Mouse (Mus musculus): ENCODE results near the gene Kcnab1. TPM values are rescaled to one million over a fixed set of nuclear protein-coding genes. Genes with fewer than 3 reads are reported as not detected.

Gene Kcnab1
- total RNA-seq, 2 experiments from 2014 or later: 0.21 TPM; not detected in 1

GRCm38 (mm10) chr3:65203361-65204117 is 94.4 kb downstream of the Kcnab1 start:
- ATAC-seq (replicated peaks; ENCODE audit: poor library complexity, severe bottlenecking): peak; percentile 85

- ATAC-seq (replicated peaks; ENCODE audit: poor library complexity, severe bottlenecking): no peak
These were observed 95.3 kb downstream of the Kcnab1 start for GRCm38 (mm10) chr3:65204356-65205075.

GRCm38 (mm10) chr3:65205539-65206020 is 96.4 kb downstream of the Kcnab1 start:
- ATAC-seq (replicated peaks; ENCODE audit: poor library complexity, severe bottlenecking): no peak

GRCm38 (mm10) chr3:65213725-65214124 is 104.5 kb downstream of the Kcnab1 start:
- no peak for ATAC-seq (replicated peaks; ENCODE audit: poor library complexity, severe bottlenecking)

GRCm38 (mm10) chr3:65214635-65215034 is 105.5 kb downstream of the Kcnab1 start:
- ATAC-seq (replicated peaks; ENCODE audit: poor library complexity, severe bottlenecking): no peak

GRCm38 (mm10) chr3:65217673-65218579 is 108.7 kb downstream of the Kcnab1 start:
- ATAC-seq (replicated peaks; ENCODE audit: poor library complexity, severe bottlenecking): no peak

- no peak for ATAC-seq (replicated peaks; ENCODE audit: poor library complexity, severe bottlenecking)
These were observed 111.1 kb downstream of the Kcnab1 start for GRCm38 (mm10) chr3:65220287-65220686.

GRCm38 (mm10) chr3:65223635-65224034 is 114.5 kb downstream of the Kcnab1 start:
- ATAC-seq (replicated peaks; ENCODE audit: poor library complexity, severe bottlenecking): no peak

- ATAC-seq (replicated peaks; ENCODE audit: poor library complexity, severe bottlenecking): no peak
These were observed 121.8 kb downstream of the Kcnab1 start for GRCm38 (mm10) chr3:65230978-65231377.

GRCm38 (mm10) chr3:65231419-65232090 is 122.4 kb downstream of the Kcnab1 start:
- ATAC-seq (replicated peaks; ENCODE audit: poor library complexity, severe bottlenecking): no peak

GRCm38 (mm10) chr3:65249023-65249422 is 139.8 kb downstream of the Kcnab1 start:
- no peak for ATAC-seq (replicated peaks; ENCODE audit: poor library complexity, severe bottlenecking)

GRCm38 (mm10) chr3:65260521-65260920 is 151.3 kb downstream of the Kcnab1 start:
- ATAC-seq (replicated peaks; ENCODE audit: poor library complexity, severe bottlenecking): no peak

GRCm38 (mm10) chr3:65262506-65263422 is 153.6 kb downstream of the Kcnab1 start:
- ATAC-seq (replicated peaks; ENCODE audit: poor library complexity, severe bottlenecking): no peak

- ATAC-seq (replicated peaks; ENCODE audit: poor library complexity, severe bottlenecking): no peak
These were observed 164.1 kb downstream of the Kcnab1 start for GRCm38 (mm10) chr3:65273317-65273716.

GRCm38 (mm10) chr3:65277777-65278176 is 168.6 kb downstream of the Kcnab1 start:
- ATAC-seq (replicated peaks; ENCODE audit: poor library complexity, severe bottlenecking): no peak

GRCm38 (mm10) chr3:65283366-65283765 is 174.2 kb downstream of the Kcnab1 start:
- ATAC-seq (replicated peaks; ENCODE audit: poor library complexity, severe bottlenecking): no peak

GRCm38 (mm10) chr3:65288994-65289393 is 179.8 kb downstream of the Kcnab1 start:
- no peak for ATAC-seq (replicated peaks; ENCODE audit: poor library complexity, severe bottlenecking)

GRCm38 (mm10) chr3:65296996-65297395 is 187.8 kb downstream of the Kcnab1 start:
- no peak for ATAC-seq (replicated peaks; ENCODE audit: poor library complexity, severe bottlenecking)

- ATAC-seq (replicated peaks; ENCODE audit: poor library complexity, severe bottlenecking): no peak
These were observed 190.0 kb downstream of the Kcnab1 start for GRCm38 (mm10) chr3:65299205-65299604.
